Mouse (Mus musculus) cerebellum, adult 2 months (tissue): ENCODE data around the gene Tcf7l2.

Experiments
- CTCF ChIP-seq: fragments of 200-500 bp; IDR thresholded peaks from 2 replicates; pipeline ENCODE4 v1.5.1; 2011; ENCODE audit warnings: low read depth, mild to moderate bottlenecking, control low read depth, low read length, moderate library complexity, borderline replicate concordance; ENCODE audit not compliant: insufficient read depth
- POLR2A ChIP-seq: fragments of 200-500 bp; IDR thresholded peaks from 2 replicates; pipeline ENCODE4 v1.6.1; 2011; ENCODE audit warnings: low read length, control low read depth, borderline replicate concordance; ENCODE audit not compliant: insufficient read depth

DNA sequence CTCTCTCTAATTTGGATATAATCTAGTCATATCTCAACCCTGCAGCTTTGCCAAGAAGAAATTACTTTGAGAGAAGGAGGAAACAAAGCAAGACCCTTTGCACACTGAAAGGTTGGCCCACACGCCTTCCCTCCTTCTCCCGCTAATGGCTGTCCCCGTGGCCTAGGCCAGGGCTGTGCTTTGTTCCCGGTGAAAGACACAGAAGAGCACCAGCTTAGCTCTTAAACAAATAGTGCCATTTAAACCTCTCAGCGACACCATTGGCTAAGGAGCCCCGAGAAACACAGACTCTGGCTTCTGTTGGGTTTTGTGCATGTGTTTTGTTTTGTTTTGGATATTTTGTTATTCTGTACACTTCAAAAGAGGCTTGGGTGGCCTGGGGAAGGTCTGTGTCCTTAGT is 37.5 kb upstream of the Tcf7l2 start:
- TF ChIP-seq POLR2A (no peak), CTCF (no peak)
